Mouse (Mus musculus) NIH3T3 (cell line): ENCODE results near the gene Camta2.

Experiments
- DNase-seq: peaks from one replicate; pipeline ENCODE4 v3.0.0-alpha.2; 2012; ENCODE audit warnings: low read depth

Gene Camta2

GRCm38 (mm10) chr11:70663957-70664356 is 23.9 kb downstream of the Camta2 start:
- DNase-seq, result no peak

- no peak for DNase-seq
Observed at GRCm38 (mm10) chr11:70663101-70663500, 24.8 kb downstream of the Camta2 start.

- no peak for DNase-seq
Observed at GRCm38 (mm10) chr11:70660571-70660970, 27.3 kb downstream of the Camta2 start.

- no peak for DNase-seq
Observed at GRCm38 (mm10) chr11:70658942-70659341, 29.0 kb downstream of the Camta2 start.

- peak; percentile 35 for DNase-seq
Observed at GRCm38 (mm10) chr11:70658521-70658920, 29.4 kb downstream of the Camta2 start.

GRCm38 (mm10) chr11:70657991-70658390 is 29.9 kb downstream of the Camta2 start:
- no peak for DNase-seq

GRCm38 (mm10) chr11:70657573-70657972 is 30.3 kb downstream of the Camta2 start:
- no peak for DNase-seq

GRCm38 (mm10) chr11:70656964-70657363 is 30.9 kb downstream of the Camta2 start, which contains the start of gene Eno3:
TSS of gene Eno3 (plus strand) at chr11:70657202.
- DNase-seq, result no peak

- peak; percentile 75 for DNase-seq
Observed at GRCm38 (mm10) chr11:70656456-70656927, 31.4 kb downstream of the Camta2 start.

GRCm38 (mm10) chr11:70655571-70656455 is 32.1 kb downstream of the Camta2 start:
- peak; percentile 78 for DNase-seq

GRCm38 (mm10) chr11:70654923-70655570 is 32.9 kb downstream of the Camta2 start:
- DNase-seq, result peak; percentile 93

- peak; percentile 93 for DNase-seq
Observed at GRCm38 (mm10) chr11:70654198-70654922, 33.5 kb downstream of the Camta2 start, which contains the start of gene Pfn1. TSS of gene Pfn1 (minus strand) at chr11:70654644.

GRCm38 (mm10) chr11:70653345-70654197 is 34.3 kb downstream of the Camta2 start:
- peak; percentile 78 for DNase-seq

- no peak for DNase-seq
Observed at GRCm38 (mm10) chr11:70652884-70653344, 35.0 kb downstream of the Camta2 start.

- DNase-seq, result peak; percentile 55
Observed at GRCm38 (mm10) chr11:70652029-70652883, 35.6 kb downstream of the Camta2 start.

- peak; percentile 85 for DNase-seq
Observed at GRCm38 (mm10) chr11:70651391-70651790, 36.5 kb downstream of the Camta2 start.

- no peak for DNase-seq
Observed at GRCm38 (mm10) chr11:70650322-70651175, 37.4 kb downstream of the Camta2 start.

- DNase-seq, result no peak
Observed at GRCm38 (mm10) chr11:70649185-70649734, 38.6 kb downstream of the Camta2 start.

- no peak for DNase-seq
Observed at GRCm38 (mm10) chr11:70648512-70648911, 39.4 kb downstream of the Camta2 start.
